Mouse (Mus musculus): ENCODE data around the gene Pld2. TPM values are rescaled to one million over a fixed set of nuclear protein-coding genes. Genes with fewer than 3 reads are reported as not detected.

The Pld2 gene
- polyA plus RNA-seq (2012) = 1.1 TPM in 2 replicates

GRCm38 (mm10) chr11:70539877-70540587 is at the start of gene Pld2:
TSS of gene Pld2 (plus strand) at chr11:70540064.

GRCm38 (mm10) chr11:70504970-70505369 is 34.9 kb upstream of the Pld2 start, which contains the start of gene Tm4sf5:
TSS of gene Tm4sf5 (plus strand) at chr11:70505244.

GRCm38 (mm10) chr11:70514288-70514687 is 25.6 kb upstream of the Pld2 start, which contains the start of gene Vmo1:
TSS of gene Vmo1 (minus strand) at chr11:70514616.

GRCm38 (mm10) chr11:70518923-70519322 is 20.9 kb upstream of the Pld2 start, which contains the start of gene Gltpd2:
TSS of gene Gltpd2 (plus strand) at chr11:70519196.

GRCm38 (mm10) chr11:70525184-70525678 is 14.6 kb upstream of the Pld2 start, which contains the start of gene Psmb6:
TSS of gene Psmb6 (plus strand) at chr11:70525367.

GRCm38 (mm10) chr11:70532839-70533238 is 7.0 kb upstream of the Pld2 start, which contains the start of gene Gm40193:
TSS of gene Gm40193 (minus strand) at chr11:70532939.

GRCm38 (mm10) chr11:70562287-70562994 is 22.6 kb downstream of the Pld2 start, which contains the start of gene Mink1:
TSS of gene Mink1 (plus strand) at chr11:70562881.

Other genes with a start within 250 kb of the Pld2 start
- gene Alox12e, start 217.4 kb upstream of the Pld2 start, polyA plus RNA-seq (2012) = 0.18 and 0.60 TPM in 2 replicates
- 0.28 and 0.83 TPM in 2 replicates for gene Alox15, start 188.0 kb upstream of the Pld2 start, polyA plus RNA-seq (2012)
- 62.0 and 64.7 TPM in 2 replicates for gene Pelp1, start 130.0 kb upstream of the Pld2 start, polyA plus RNA-seq (2012)
- gene Arrb2, start 107.4 kb upstream of the Pld2 start, polyA plus RNA-seq (2012) = 349 and 402 TPM in 2 replicates
- 24.9 and 28.5 TPM in 2 replicates for gene Med11, start 88.1 kb upstream of the Pld2 start, polyA plus RNA-seq (2012)
- gene Zmynd15, start 80.6 kb upstream of the Pld2 start, polyA plus RNA-seq (2012) = 0.09 and 0.15 TPM in 2 replicates
- 1.6 and 1.8 TPM in 2 replicates for gene Cxcl16, start 80.1 kb upstream of the Pld2 start, polyA plus RNA-seq (2012)
- 0.42 TPM in 1 of 2 replicates, not detected in the other for gene Tm4sf5, start 34.8 kb upstream of the Pld2 start, polyA plus RNA-seq (2012)
- not detected in 2 replicates for gene Vmo1, start 25.4 kb upstream of the Pld2 start, polyA plus RNA-seq (2012)
- gene Gltpd2, start 20.9 kb upstream of the Pld2 start, polyA plus RNA-seq (2012) = not detected in 2 replicates
- gene Psmb6, start 14.7 kb upstream of the Pld2 start, polyA plus RNA-seq (2012) = 185 and 211 TPM in 2 replicates
- not detected in 2 replicates for gene Gm40193, start 7.1 kb upstream of the Pld2 start, polyA plus RNA-seq (2012)
- gene Mink1, start 22.8 kb downstream of the Pld2 start, polyA plus RNA-seq (2012) = 117 and 179 TPM in 2 replicates
- gene 4930544D05Rik, start 75.8 kb downstream of the Pld2 start, polyA plus RNA-seq (2012) = 0.17 TPM in 1 of 2 replicates, not detected in the other
- gene Chrne, start 79.2 kb downstream of the Pld2 start, polyA plus RNA-seq (2012) = 1.0 and 1.2 TPM in 2 replicates
- gene Gp1ba, start 99.1 kb downstream of the Pld2 start, polyA plus RNA-seq (2012) = 3.5 and 6.6 TPM in 2 replicates
- 78.2 and 81.9 TPM in 2 replicates for gene Rnf167, start 107.2 kb downstream of the Pld2 start, polyA plus RNA-seq (2012)
- 60.3 and 74.3 TPM in 2 replicates for gene Slc25a11, start 107.4 kb downstream of the Pld2 start, polyA plus RNA-seq (2012)
- 3,087 and 3,292 TPM in 2 replicates for gene Pfn1, start 114.6 kb downstream of the Pld2 start, polyA plus RNA-seq (2012)
- 3.1 and 4.0 TPM in 2 replicates for gene Eno3, start 117.1 kb downstream of the Pld2 start, polyA plus RNA-seq (2012)
- gene Spag7, start 129.4 kb downstream of the Pld2 start, polyA plus RNA-seq (2012) = 143 and 161 TPM in 2 replicates
- gene Camta2, start 148.0 kb downstream of the Pld2 start, polyA plus RNA-seq (2012) = 24.6 and 31.2 TPM in 2 replicates
- not detected in 2 replicates for gene Inca1, start 160.1 kb downstream of the Pld2 start, polyA plus RNA-seq (2012)
- gene Kif1c, start 160.5 kb downstream of the Pld2 start, polyA plus RNA-seq (2012) = 18.0 and 20.3 TPM in 2 replicates
- 1.4 and 1.6 TPM in 2 replicates for gene Zfp3, start 224.1 kb downstream of the Pld2 start, polyA plus RNA-seq (2012)

Data from megakaryocyte-erythroid progenitor cell, adult 5 weeks (primary cell).